8 mouse cellular contexts compared by ENCODE assay signal in genomic region chr14:20347441-20347990, GRCm38 (mm10). TPM values are rescaled to one million over a fixed set of nuclear protein-coding genes. Genes with fewer than 3 reads are reported as not detected.
DNase-seq lines count a peak whose midpoint lies in the region; ATAC-seq and TF ChIP-seq lines count a peak whose summit lies in the region.

No protein-coding gene starts in this region.

- peak overlapping the region; percentile 71 for H3K4me3 ChIP-seq in heart, embryonic 10.5 days
- H3K4me3 ChIP-seq in E14TG2a.4 (replicated peaks; ENCODE audit: low read length), result peak overlapping the region; percentile 96
- H3K4me3 ChIP-seq in forebrain, embryonic 13.5 days, result peak overlapping the region; percentile 90
- peak overlapping the region; percentile 84 for H3K4me3 ChIP-seq in liver, embryonic 12.5 days
- peak overlapping the region; percentile 83 for H3K4me3 ChIP-seq in stomach, postnatal 0 days (ENCODE audit: low read depth, low read length)

- TF ChIP-seq CTCF in E14TG2a.4 (conservative IDR thresholded peaks at IDR 0.05; ENCODE audit: low read length), result no peak
- TF ChIP-seq CTCF in stomach, postnatal 0 days (IDR thresholded peaks at IDR 0.05; ENCODE audit: low read depth), result no peak

- DNase-seq in heart, embryonic 10.5 days (ENCODE audit: low spot score), result no peak
- DNase-seq in heart, postnatal 25 days (ENCODE audit: low spot score), result no peak
- no peak for DNase-seq in stomach, postnatal 0 days (ENCODE audit: low spot score)
- DNase-seq in B cell, adult 2 months, result no peak
- no peak for DNase-seq in right cerebral cortex, adult 18-20 months

- no peaks in the 10 kb centered on the region for H3K27me3 ChIP-seq in heart, embryonic 10.5 days (ENCODE audit: insufficient read depth, poor library complexity, severe bottlenecking)
- no peaks in the 10 kb centered on the region for H3K27me3 ChIP-seq in E14TG2a.4 (ENCODE audit: insufficient read depth, low read length)
- no peaks in the 10 kb centered on the region for H3K27me3 ChIP-seq in forebrain, embryonic 13.5 days
- no peaks in the 10 kb centered on the region for H3K27me3 ChIP-seq in liver, embryonic 12.5 days (replicated peaks)
- H3K27me3 ChIP-seq in stomach, postnatal 0 days (ENCODE audit: control insufficient read depth, insufficient read depth, low read length), result no peaks in the 10 kb centered on the region

- H3K4me2 ChIP-seq in forebrain, embryonic 13.5 days, result peak overlapping the region; percentile 82
- H3K4me2 ChIP-seq in liver, embryonic 12.5 days, result peak overlapping the region; percentile 80
- peak overlapping the region; percentile 75 for H3K4me2 ChIP-seq in stomach, postnatal 0 days (replicated peaks; ENCODE audit: low read depth)

- H3K27ac ChIP-seq in heart, embryonic 10.5 days, result peak overlapping the region; percentile 93
- H3K27ac ChIP-seq in forebrain, embryonic 13.5 days, result peak overlapping the region; percentile 91
- peak overlapping the region; percentile 92 for H3K27ac ChIP-seq in liver, embryonic 12.5 days
- H3K27ac ChIP-seq in stomach, postnatal 0 days (replicated peaks), result peak overlapping the region; percentile 96

- WGBS in heart, embryonic 10.5 days, result 4% methylated on average over 15 of the region's 15 CpGs
- 6% methylated on average over 15 of the region's 15 CpGs for WGBS in forebrain, embryonic 13.5 days
- WGBS in liver, embryonic 12.5 days (ENCODE audit: insufficient replicate concordance), result 1% methylated on average over 15 of the region's 15 CpGs
- WGBS in stomach, postnatal 0 days, result 2% methylated on average over 15 of the region's 15 CpGs

- peak overlapping the region; percentile 96 for H3K9ac ChIP-seq in forebrain, embryonic 13.5 days
- peak overlapping the region; percentile 91 for H3K9ac ChIP-seq in liver, embryonic 12.5 days
- peak overlapping the region; percentile 93 for H3K9ac ChIP-seq in stomach, postnatal 0 days (ENCODE audit: low read length)

- H3K36me3 ChIP-seq in heart, embryonic 10.5 days, result peaks cover 40% of the 10 kb centered on the region
- H3K36me3 ChIP-seq in E14TG2a.4 (ENCODE audit: insufficient read depth, low read length), result peaks cover 46% of the 10 kb centered on the region
- H3K36me3 ChIP-seq in forebrain, embryonic 13.5 days (ENCODE audit: poor library complexity, severe bottlenecking), result peaks cover 31% of the 10 kb centered on the region
- H3K36me3 ChIP-seq in liver, embryonic 12.5 days, result peaks cover 42% of the 10 kb centered on the region
- H3K36me3 ChIP-seq in stomach, postnatal 0 days (ENCODE audit: control insufficient read depth, insufficient read depth, low read length), result no peaks in the 10 kb centered on the region; the same call in 1 of the 2 replicates

- TF ChIP-seq EP300 in stomach, postnatal 0 days (optimal IDR thresholded peaks at IDR 0.05), result no peak

- intact Hi-C loops in heart, postnatal 25 days (cut with DNase I), result no loop called here

- peaks cover 16% of the 10 kb centered on the region; the same call in 1 of the 2 replicates for H3K4me1 ChIP-seq in heart, embryonic 10.5 days
- peaks cover 22% of the 10 kb centered on the region for H3K4me1 ChIP-seq in E14TG2a.4 (replicated peaks; ENCODE audit: low read depth, low read length)
- peaks cover 27% of the 10 kb centered on the region for H3K4me1 ChIP-seq in forebrain, embryonic 13.5 days
- H3K4me1 ChIP-seq in liver, embryonic 12.5 days, result peaks cover 29% of the 10 kb centered on the region
- H3K4me1 ChIP-seq in stomach, postnatal 0 days (replicated peaks; ENCODE audit: control insufficient read depth, insufficient read depth), result 0 out of 2 replicates have a peak, but pooled peaks cover 2% of the 10 kb centered on the region

- H3K9me3 ChIP-seq in heart, embryonic 10.5 days, result no peaks in the 10 kb centered on the region
- peaks cover 15% of the 10 kb centered on the region for H3K9me3 ChIP-seq in E14TG2a.4 (ENCODE audit: low read length)
- no peaks in the 10 kb centered on the region for H3K9me3 ChIP-seq in forebrain, embryonic 13.5 days (replicated peaks)
- H3K9me3 ChIP-seq in liver, embryonic 12.5 days (replicated peaks), result no peaks in the 10 kb centered on the region
- no peaks in the 10 kb centered on the region for H3K9me3 ChIP-seq in stomach, postnatal 0 days (ENCODE audit: control insufficient read depth, low read length)

- peak; percentile 40 for ATAC-seq in forebrain, embryonic 13.5 days
- peak; percentile 69 for ATAC-seq in liver, embryonic 12.5 days
- ATAC-seq in stomach, postnatal 0 days (ENCODE audit: low FRiP score, low TSS enrichment), result peak; percentile 42

RNA-seq across cellular contexts. Expression of gene Ecd, which starts 0.4 kb away (rescaled TPM):
- polyA plus RNA-seq in heart, embryonic 10.5 days (2016; fragmentation: Nextera tagmentation; extraction: Ambion mirVana), result 47.7 and 58.8 TPM in 2 replicates
- 10 to 100 TPM; 29.9 to 36.2 TPM for total RNA-seq in heart, postnatal 25 days (2021)
- polyA plus RNA-seq in forebrain, embryonic 13.5 days (2015; fragmentation: Nextera tagmentation; extraction: Ambion mirVana), result 55.9 and 58.8 TPM in 2 replicates
- 49.2 and 49.5 TPM in 2 replicates for polyA plus RNA-seq in liver, embryonic 12.5 days (2016; fragmentation: Nextera tagmentation; extraction: Ambion mirVana)
- 21.5 and 23.4 TPM in 2 replicates for polyA plus RNA-seq in stomach, postnatal 0 days (2015; fragmentation: Nextera tagmentation; extraction: Ambion mirVana)

RNA-seq across cellular contexts. Expression of gene Fam149b, which starts 0.4 kb away (rescaled TPM):
- polyA plus RNA-seq in heart, embryonic 10.5 days (2016; fragmentation: Nextera tagmentation; extraction: Ambion mirVana), result 26.5 and 38.4 TPM in 2 replicates
- total RNA-seq in heart, postnatal 25 days (2021), result 10 to 100 TPM; 34.0 to 34.1 TPM
- polyA plus RNA-seq in forebrain, embryonic 13.5 days (2015; fragmentation: Nextera tagmentation; extraction: Ambion mirVana), result 45.2 and 45.3 TPM in 2 replicates
- polyA plus RNA-seq in liver, embryonic 12.5 days (2016; fragmentation: Nextera tagmentation; extraction: Ambion mirVana), result 14.6 TPM in 2 replicates
- 13.5 and 14.8 TPM in 2 replicates for polyA plus RNA-seq in stomach, postnatal 0 days (2015; fragmentation: Nextera tagmentation; extraction: Ambion mirVana)

RNA-seq across cellular contexts. Expression of gene Dnajc9, which starts 41.2 kb away (rescaled TPM):
- polyA plus RNA-seq in heart, embryonic 10.5 days (2016; fragmentation: Nextera tagmentation; extraction: Ambion mirVana), result 128 and 179 TPM in 2 replicates
- 10 to 100 TPM; 10.1 to 11.5 TPM for total RNA-seq in heart, postnatal 25 days (2021)
- 270 and 277 TPM in 2 replicates for polyA plus RNA-seq in forebrain, embryonic 13.5 days (2015; fragmentation: Nextera tagmentation; extraction: Ambion mirVana)
- 146 and 147 TPM in 2 replicates for polyA plus RNA-seq in liver, embryonic 12.5 days (2016; fragmentation: Nextera tagmentation; extraction: Ambion mirVana)
- polyA plus RNA-seq in stomach, postnatal 0 days (2015; fragmentation: Nextera tagmentation; extraction: Ambion mirVana), result 41.7 and 42.7 TPM in 2 replicates

RNA-seq across cellular contexts. Expression of gene Mrps16, which starts 45.9 kb away (rescaled TPM):
- polyA plus RNA-seq in heart, embryonic 10.5 days (2016; fragmentation: Nextera tagmentation; extraction: Ambion mirVana), result 95.0 and 108 TPM in 2 replicates
- total RNA-seq in heart, postnatal 25 days (2021), result 10 to 100 TPM; 72.6 to 81.0 TPM
- 60.1 and 61.1 TPM in 2 replicates for polyA plus RNA-seq in forebrain, embryonic 13.5 days (2015; fragmentation: Nextera tagmentation; extraction: Ambion mirVana)
- 80.1 and 81.3 TPM in 2 replicates for polyA plus RNA-seq in liver, embryonic 12.5 days (2016; fragmentation: Nextera tagmentation; extraction: Ambion mirVana)
- polyA plus RNA-seq in stomach, postnatal 0 days (2015; fragmentation: Nextera tagmentation; extraction: Ambion mirVana), result 65.0 and 77.4 TPM in 2 replicates

RNA-seq across cellular contexts. Expression of gene Nudt13, which starts 53.0 kb away (rescaled TPM):
- 12.4 and 13.1 TPM in 2 replicates for polyA plus RNA-seq in heart, embryonic 10.5 days (2016; fragmentation: Nextera tagmentation; extraction: Ambion mirVana)
- 10 to 100 TPM; 27.6 to 33.6 TPM for total RNA-seq in heart, postnatal 25 days (2021)
- polyA plus RNA-seq in forebrain, embryonic 13.5 days (2015; fragmentation: Nextera tagmentation; extraction: Ambion mirVana), result 15.8 and 16.4 TPM in 2 replicates
- polyA plus RNA-seq in liver, embryonic 12.5 days (2016; fragmentation: Nextera tagmentation; extraction: Ambion mirVana), result 7.8 and 9.3 TPM in 2 replicates
- polyA plus RNA-seq in stomach, postnatal 0 days (2015; fragmentation: Nextera tagmentation; extraction: Ambion mirVana), result 11.6 and 11.8 TPM in 2 replicates
